Mouse (Mus musculus) layer of hippocampus, postnatal 36 days (tissue): ENCODE measurements around the gene Olfr524. TPM values are rescaled to one million over a fixed set of nuclear protein-coding genes. Genes with fewer than 3 reads are reported as not detected.

Source experiments
- DNase-seq, 2 experiments: peaks; one replicate each; pipeline ENCODE4 v3.0.0; 2022
- total RNA-seq, 2 experiments: library from RNA; stranded (reverse); gene quantifications; 2 replicates each; pipeline ENCODE4 v1.2.3; 2021

Olfr524 gene
- not detected for total RNA-seq

- no peak for DNase-seq
Measured at GRCm38 (mm10) chr7:140205864-140206263, at the start of gene Olfr524. TSS of gene Olfr524 (minus strand) at chr7:140205964.

GRCm38 (mm10) chr7:140253780-140254299 is 48.1 kb upstream of the Olfr524 start:
- no peak for DNase-seq

GRCm38 (mm10) chr7:140247216-140247615 is 41.5 kb upstream of the Olfr524 start, which contains the start of gene 5830411N06Rik:
TSS of gene 5830411N06Rik (plus strand) at chr7:140247284.
- no peak for DNase-seq

- DNase-seq, result peak; percentile 58 to 62
Measured at GRCm38 (mm10) chr7:140233696-140234095, 27.9 kb upstream of the Olfr524 start.

GRCm38 (mm10) chr7:140231026-140231425 is 25.3 kb upstream of the Olfr524 start:
- no peak for DNase-seq

GRCm38 (mm10) chr7:140228476-140228875 is 22.7 kb upstream of the Olfr524 start:
- no peak for DNase-seq

- no peak for DNase-seq
Measured at GRCm38 (mm10) chr7:140224209-140224608, 18.4 kb upstream of the Olfr524 start.

GRCm38 (mm10) chr7:140220375-140220774 is 14.6 kb upstream of the Olfr524 start:
- DNase-seq, result no peak

- DNase-seq, result no peak
Measured at GRCm38 (mm10) chr7:140219268-140219667, 13.5 kb upstream of the Olfr524 start.

GRCm38 (mm10) chr7:140217967-140218366 is 12.2 kb upstream of the Olfr524 start, which contains the start of gene Cd163l1:
TSS of gene Cd163l1 (plus strand) at chr7:140218267.
- DNase-seq, result no peak

- no peak for DNase-seq
Measured at GRCm38 (mm10) chr7:140213841-140214240, 8.1 kb upstream of the Olfr524 start.

- DNase-seq, result no peak
Measured at GRCm38 (mm10) chr7:140208677-140209076, 2.9 kb upstream of the Olfr524 start.

- DNase-seq, result no peak
Measured at GRCm38 (mm10) chr7:140208153-140208552, 2.4 kb upstream of the Olfr524 start.

GRCm38 (mm10) chr7:140206904-140207303 is 1.1 kb upstream of the Olfr524 start:
- no peak for DNase-seq

GRCm38 (mm10) chr7:140201090-140201489 is 4.7 kb downstream of the Olfr524 start:
- DNase-seq, result no peak

- DNase-seq, result no peak
Measured at GRCm38 (mm10) chr7:140196002-140196401, 9.8 kb downstream of the Olfr524 start.

- DNase-seq, result no peak
Measured at GRCm38 (mm10) chr7:140194031-140194430, 11.7 kb downstream of the Olfr524 start.

- no peak for DNase-seq
Measured at GRCm38 (mm10) chr7:140192851-140193250, 12.9 kb downstream of the Olfr524 start.

GRCm38 (mm10) chr7:140192445-140192844 is 13.3 kb downstream of the Olfr524 start:
- no peak for DNase-seq

- no peak for DNase-seq
Measured at GRCm38 (mm10) chr7:140190435-140190834, 15.3 kb downstream of the Olfr524 start.

- DNase-seq, result peak in 1 of 2 experiments; percentile 36
Measured at GRCm38 (mm10) chr7:140188391-140189328, 17.1 kb downstream of the Olfr524 start.

GRCm38 (mm10) chr7:140187721-140188390 is 17.9 kb downstream of the Olfr524 start:
- peak in 1 of 2 experiments; percentile 23 for DNase-seq
